Mouse (Mus musculus) adrenal gland, adult (tissue): Measurements from ENCODE around the gene Gbgt1.

Experiments
- DNase-seq, 2 experiments: peaks; one replicate each; pipeline ENCODE4 v3.0.0; 2022 to 2023; ENCODE audit warnings: low spot score in 1 of 2; ENCODE audit not compliant: inconsistent age in 2 of 2

The Gbgt1 gene

GRCm38 (mm10) chr2:28527436-28528353, 31.0 kb downstream of the Gbgt1 start:
- peak in 1 of 2 experiments; percentile 31 for DNase-seq

DNA sequence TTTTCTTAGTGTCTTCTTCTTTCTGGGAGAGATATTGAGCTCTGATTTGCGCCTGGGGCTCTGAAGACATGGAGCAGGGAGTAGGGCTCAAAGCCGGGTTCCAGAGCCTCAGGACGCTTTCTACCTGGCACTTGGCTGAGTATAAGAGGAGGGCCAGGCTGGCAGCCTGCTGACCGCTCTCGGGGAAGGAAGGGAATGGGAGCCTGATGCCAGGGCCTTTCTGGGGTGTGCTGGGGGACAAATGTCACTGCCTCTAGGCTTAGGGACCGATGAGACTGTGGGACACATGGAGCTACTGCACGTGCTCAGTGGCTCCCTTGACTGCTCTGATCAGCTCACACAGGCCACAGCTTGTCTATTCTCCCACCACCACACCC, 31.7 kb downstream of the Gbgt1 start:
- peak in 1 of 2 experiments; percentile 29 for DNase-seq

DNA sequence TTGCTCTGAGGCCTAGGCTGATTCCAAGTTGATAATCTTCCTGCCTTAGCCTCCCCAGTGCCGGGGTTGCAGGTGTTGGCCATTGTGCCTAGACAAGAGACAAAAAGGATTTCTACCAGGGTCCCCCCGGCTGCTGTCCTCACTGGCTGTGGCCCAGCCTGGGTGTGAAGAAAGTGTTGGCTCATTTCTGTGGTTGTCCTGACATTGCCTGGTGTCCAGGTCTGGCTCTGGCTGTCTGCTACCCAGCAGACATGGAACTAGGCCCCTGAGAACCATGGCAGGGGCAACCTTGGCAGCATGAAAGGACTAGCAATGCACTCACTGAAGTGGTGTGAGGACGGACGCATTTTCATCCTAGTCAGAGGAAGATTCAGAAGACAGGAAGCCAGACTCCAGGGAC, 33.2 kb downstream of the Gbgt1 start:
- peak in 1 of 2 experiments; percentile 46 for DNase-seq

DNA sequence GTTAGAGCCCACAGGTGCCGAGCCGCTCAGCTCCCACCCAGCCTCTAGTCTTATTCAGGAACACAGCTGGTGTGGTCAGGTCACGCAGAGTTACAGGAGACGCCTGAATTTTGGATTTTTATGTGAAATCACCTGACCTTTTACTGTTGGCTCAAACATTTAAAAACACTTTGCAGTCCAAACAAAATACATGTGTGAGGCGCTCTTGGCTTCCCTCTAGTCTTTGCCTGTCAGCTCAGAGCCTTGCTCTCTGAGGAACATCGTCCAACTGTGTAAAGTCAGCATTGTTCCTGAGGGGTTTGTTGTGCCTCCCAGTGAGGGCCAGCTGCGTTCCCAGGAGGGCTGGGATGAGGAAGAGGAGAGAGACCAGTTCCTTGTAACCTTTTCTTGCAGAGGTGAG, 33.6 kb downstream of the Gbgt1 start:
- DNase-seq = no peak

GRCm38 (mm10) chr2:28532938-28533771, 36.5 kb downstream of the Gbgt1 start:
- DNase-seq = peak; percentile 92 to 97

DNA sequence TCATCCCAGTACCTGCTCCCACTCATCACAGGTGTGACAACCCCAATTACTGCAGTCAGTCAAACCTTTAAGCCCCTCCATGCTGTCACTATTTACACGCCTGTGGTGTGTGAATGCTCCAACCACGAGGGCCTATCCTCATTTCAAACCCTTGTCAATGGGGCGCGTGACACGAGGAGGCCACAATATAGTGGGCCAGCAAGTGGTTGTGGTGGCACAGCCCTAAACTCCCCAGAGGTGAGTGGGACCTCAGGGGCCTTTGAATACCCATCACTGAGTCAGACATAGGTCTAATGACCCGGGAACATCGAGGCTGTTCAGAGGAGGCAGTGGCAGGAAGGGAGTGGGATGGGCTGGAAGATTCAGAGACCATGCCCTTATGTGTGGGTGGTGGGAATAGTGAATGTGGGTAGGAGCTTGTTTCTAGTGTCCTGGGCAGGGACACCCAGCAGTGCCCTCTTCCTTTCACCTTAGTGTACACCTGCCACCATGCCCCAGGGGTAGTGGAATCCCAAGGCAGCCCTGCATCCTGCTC, 37.3 kb downstream of the Gbgt1 start:
- DNase-seq = peak in 1 of 2 experiments; percentile 63

DNA sequence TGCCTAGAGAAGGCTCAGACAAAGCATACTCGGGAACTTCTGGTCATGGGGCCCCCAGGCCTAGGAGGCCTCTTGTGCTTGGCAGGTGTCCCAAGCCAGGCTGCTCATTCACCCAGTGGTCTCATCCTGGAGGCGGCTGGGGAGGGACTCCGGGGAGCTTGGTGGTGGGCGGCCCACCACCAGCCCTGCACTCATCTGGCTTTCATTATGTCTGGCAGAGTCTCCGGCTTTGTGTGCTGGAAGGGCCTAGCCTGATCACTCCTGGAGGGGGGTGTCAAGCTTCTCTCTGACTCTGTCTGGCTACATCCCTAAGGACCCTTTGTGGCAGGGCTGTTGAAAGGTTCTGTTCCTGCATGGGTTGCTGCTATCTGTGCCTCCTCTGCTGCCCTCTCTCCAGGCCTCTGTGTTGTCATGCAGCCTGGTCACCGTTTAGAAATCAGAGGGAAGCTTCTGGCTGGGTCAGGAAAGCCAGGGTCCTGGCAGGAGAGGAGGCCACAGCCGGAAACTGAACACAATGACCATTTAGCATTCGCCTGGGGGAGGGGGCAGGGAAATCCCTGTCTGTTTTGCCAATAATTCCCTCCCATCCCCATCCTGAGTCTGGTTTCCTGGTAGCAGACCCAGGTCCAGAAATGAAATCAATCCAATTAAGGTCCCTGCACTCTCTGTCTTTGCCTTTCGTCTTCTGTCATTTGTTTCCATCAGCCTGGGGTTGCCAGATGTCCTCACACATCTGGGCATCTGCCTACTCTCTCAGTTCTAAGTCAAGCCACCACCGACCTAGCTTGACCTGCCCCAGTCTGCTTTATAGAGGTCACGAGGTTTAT, 38.0 kb downstream of the Gbgt1 start:
- DNase-seq = peak; percentile 53 to 73

- no peak for DNase-seq
These were observed 38.5 kb downstream of the Gbgt1 start for GRCm38 (mm10) chr2:28535263-28535540.

- DNase-seq = peak in 1 of 2 experiments; percentile 68
These were observed 39.0 kb downstream of the Gbgt1 start for GRCm38 (mm10) chr2:28535650-28536049.

DNA sequence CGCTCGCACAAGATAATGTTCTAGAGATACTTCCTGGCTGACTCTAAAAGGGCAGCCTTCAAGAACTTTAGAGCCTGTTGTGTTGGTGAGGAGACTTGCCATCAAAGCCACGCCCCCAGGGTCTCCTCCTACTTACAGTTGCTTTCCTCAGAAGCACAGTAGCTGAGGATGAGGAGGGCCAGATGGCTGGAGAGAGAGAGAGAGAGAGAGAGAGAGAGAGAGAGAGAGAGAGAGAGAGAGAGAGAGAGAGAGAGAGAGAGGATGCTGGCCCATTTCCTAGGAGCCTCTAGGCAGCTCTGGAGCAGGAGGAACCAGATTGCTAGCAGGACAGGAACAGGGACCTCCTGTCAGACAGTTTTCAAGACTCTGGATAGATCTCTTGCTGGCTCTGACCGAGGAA, 39.5 kb downstream of the Gbgt1 start:
- DNase-seq = peak in 1 of 2 experiments; percentile 37

DNA sequence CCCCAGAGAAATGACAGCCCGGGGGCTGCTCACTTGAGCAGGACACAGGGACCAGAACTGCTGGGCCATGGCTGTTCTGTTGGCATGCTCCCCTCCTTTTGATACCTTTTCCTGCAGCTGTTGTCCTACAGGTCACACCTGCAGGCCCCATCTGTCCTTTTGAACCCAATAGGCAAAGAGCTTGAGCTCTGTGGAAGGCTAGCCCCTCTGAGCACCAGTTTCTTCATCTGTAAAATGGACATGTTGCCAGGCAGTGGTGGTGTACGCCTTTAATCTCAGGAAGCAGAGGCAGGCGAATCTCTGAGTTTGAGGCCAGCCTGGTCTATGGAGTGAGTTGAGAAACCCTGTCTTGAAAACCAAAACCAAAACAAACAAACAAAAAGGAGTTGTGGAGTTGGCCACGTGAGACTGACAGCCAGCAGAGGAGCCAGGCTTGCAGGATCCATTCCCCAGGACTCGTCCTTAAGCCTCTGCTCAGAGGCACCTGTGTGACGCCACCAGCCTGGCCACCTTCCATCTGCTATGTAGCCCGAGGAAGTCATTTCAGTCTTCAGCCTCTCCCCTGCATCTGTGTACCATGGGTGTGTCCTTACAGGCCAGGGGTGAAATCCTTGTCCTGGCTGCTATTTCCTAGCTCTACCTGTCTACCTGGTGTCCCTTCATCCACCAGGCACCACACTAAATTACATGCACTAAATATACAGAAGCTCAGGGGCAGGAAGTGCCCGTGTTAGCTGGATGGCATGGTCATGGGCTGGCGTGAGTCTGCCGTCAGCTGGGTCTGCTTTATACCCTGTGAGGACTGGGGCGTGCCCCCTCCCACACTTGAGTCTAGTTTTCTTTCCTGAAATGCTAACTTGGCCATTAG, 40.3 kb downstream of the Gbgt1 start:
- peak in 1 of 2 experiments; percentile 30 for DNase-seq

- no peak for DNase-seq
These were observed 40.9 kb downstream of the Gbgt1 start for GRCm38 (mm10) chr2:28537634-28537920.

- DNase-seq = peak in 1 of 2 experiments; percentile 42
These were observed 41.5 kb downstream of the Gbgt1 start for GRCm38 (mm10) chr2:28537995-28538816.

DNA sequence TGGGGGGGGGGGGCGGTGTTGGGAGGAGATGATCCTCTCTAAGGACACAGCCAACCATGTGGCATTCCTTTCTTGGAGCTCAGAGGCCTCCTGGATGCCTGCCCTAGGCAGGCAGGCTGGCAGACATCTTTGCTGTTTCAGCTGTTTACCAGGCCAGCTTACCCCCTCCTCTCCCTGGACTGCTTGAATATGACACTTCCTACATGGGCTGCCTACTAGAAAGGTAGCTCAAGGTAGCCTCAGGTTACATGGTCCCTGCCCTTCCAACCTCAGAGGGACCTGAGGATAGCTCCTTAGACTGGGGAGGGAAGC, 42.1 kb downstream of the Gbgt1 start:
- DNase-seq = no peak

DNA sequence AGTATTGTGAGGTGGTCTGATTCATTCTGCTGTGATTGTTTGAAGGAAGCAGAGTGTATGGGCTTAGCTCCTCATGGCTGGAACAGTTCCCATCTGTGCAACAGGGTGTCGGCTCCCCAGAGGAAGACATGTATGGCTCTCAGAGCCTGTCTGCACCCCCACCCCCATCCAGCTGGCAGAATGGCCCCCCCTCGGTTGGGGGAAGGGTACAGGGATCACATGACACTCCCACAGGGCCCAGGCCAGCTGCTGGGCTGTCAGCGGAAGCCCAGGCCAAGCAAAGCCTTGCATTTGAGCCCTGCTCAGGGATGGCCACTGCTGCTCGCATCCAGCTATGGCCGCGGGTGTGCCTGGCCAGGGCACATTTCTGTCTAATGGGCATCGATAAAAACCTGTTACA, 42.5 kb downstream of the Gbgt1 start:
- no peak for DNase-seq

DNA sequence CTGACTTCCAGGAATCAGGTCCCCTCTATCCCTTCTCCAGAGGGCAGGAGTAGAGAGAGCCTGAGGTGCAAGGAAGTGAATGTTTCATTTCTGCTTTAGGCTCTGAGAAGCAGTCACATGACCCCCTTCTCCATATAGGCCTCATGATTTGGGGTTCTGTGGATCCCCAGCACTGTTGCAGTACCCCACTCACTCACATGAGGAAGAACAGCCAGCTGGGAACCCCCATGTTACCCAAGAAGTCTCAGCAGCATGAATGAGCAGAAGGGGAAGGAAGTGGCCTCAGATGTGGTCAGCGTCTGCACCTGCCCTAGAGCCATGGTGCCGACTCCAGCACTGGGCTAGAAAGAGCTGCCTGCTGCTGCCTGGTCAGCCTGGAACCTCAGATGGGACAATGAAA, 43.3 kb downstream of the Gbgt1 start:
- peak in 1 of 2 experiments; percentile 50 for DNase-seq

DNA sequence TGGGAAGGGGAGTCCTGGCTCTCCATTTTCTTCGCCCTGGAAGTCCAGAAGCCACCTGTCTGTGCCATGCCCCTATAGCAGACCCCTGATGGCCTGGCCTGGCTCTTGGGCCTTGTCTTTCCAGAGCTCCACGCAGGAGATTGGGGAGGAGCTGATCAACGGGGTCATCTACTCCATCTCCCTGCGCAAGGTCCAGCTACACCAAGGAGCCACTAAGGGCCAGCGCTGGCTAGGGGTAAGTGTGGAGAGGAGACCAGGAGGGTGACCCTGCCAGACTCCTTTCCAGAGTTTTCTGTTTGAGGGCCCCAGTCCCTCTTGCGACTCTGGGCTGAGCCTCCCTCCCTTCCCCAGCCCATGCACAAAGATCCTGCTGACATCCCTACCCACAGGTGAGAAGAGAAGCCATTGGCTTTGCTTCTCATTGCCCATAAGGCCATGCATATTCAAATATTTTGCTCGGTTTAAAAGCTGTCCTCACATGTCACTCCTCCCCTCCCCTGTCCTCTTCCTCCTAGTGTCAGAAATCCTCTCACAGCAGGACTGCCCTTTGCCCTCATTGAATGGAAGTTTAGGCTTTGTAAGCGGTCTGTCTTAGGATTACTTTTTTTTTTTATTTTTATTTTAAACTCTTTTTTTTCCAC, 44.0 kb downstream of the Gbgt1 start:
- no peak for DNase-seq

- DNase-seq = peak in 1 of 2 experiments; percentile 47
These were observed 47.2 kb downstream of the Gbgt1 start for GRCm38 (mm10) chr2:28543894-28544293.

DNA sequence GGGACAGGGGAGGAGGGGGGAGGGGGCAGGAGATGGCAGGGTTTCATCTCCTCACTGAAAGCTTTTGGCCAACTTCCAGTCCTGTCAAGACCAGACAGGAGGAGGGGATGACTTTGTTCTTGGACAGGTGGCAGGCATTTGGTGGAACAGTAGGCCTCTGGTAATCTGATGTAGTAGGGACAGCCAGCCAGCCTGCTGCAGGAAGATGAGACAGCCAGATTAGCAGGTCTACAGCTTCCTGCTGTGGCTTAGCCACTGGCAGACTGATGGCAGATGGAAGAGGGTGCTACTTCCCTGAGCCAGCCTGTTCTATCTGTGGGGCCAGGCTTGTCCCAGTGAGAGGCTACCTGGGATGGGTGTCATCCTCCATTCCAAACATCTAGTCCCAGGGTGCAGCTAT, 49.3 kb downstream of the Gbgt1 start:
- no peak for DNase-seq
